ENCODE assay signal across 10 mouse cellular contexts in genomic region chr15:27789325-27789724, GRCm38 (mm10).
DNase-seq lines count a peak whose midpoint lies in the region; ATAC-seq and TF ChIP-seq lines count a peak whose summit lies in the region.
"Had no signal": no experiment of that assay in that cellular context is flagged by ENCODE, and none has a peak within 500 bp of the region (broad histone marks: within the 10 kb centered on the region; RNA-seq: fewer than 3 reads in every experiment).

No protein-coding gene starts in this region.

- TF ChIP-seq POLR2A in kidney, adult 2 months (IDR thresholded peaks at IDR 0.05; ENCODE audit: low read depth, low read length) = no peak

- 60% methylated on average over 3 of the region's 3 CpGs for WGBS in embryonic facial prominence, embryonic 15.5 days
- 85% methylated on average over 3 of the region's 3 CpGs for WGBS in hindbrain, embryonic 11.5 days
- WGBS in neural tube, embryonic 15.5 days = 43% methylated on average over 3 of the region's 3 CpGs
- WGBS in kidney, adult 2 months = 60% methylated on average over 3 of the region's 3 CpGs

- peak overlapping the region; percentile 46; the same call in 1 of the 2 replicates for H3K4me2 ChIP-seq in embryonic facial prominence, embryonic 15.5 days (replicated peaks)
- no peak overlapping the region for H3K4me2 ChIP-seq in hindbrain, embryonic 11.5 days (replicated peaks; ENCODE audit: low read depth, low read length)
- no peak overlapping the region for H3K4me2 ChIP-seq in neural tube, embryonic 15.5 days

- no peak for DNase-seq in layer of hippocampus, adult 2 months (ENCODE audit: low spot score in 2 of 2)
- DNase-seq in layer of hippocampus, postnatal 25 days (ENCODE audit: extremely low spot score in 1 of 2, low spot score in 1 of 2) = no peak
- no peak for DNase-seq in hindbrain, embryonic 11.5 days (ENCODE audit: low spot score)
- no peak for DNase-seq in kidney, adult 2 months
- DNase-seq in thymus, postnatal 25 days = no peak
- DNase-seq: cerebellum, adult 11-12 months; spleen, adult 18-20 months had no signal

- no peak for ATAC-seq in embryonic facial prominence, embryonic 15.5 days (ENCODE audit: insufficient number of reproducible peaks, low FRiP score, low TSS enrichment, low read depth)
- ATAC-seq in hindbrain, embryonic 11.5 days (ENCODE audit: low FRiP score) = no peak
- ATAC-seq in neural tube, embryonic 15.5 days (ENCODE audit: low FRiP score) = no peak

- no peaks in the 10 kb centered on the region for H3K9me3 ChIP-seq in embryonic facial prominence, embryonic 15.5 days (replicated peaks)
- H3K9me3 ChIP-seq in hindbrain, embryonic 11.5 days (ENCODE audit: control insufficient read depth, low read length) = no peaks in the 10 kb centered on the region
- no peaks in the 10 kb centered on the region for H3K9me3 ChIP-seq in neural tube, embryonic 15.5 days (replicated peaks)

- no peak for TF ChIP-seq CTCF in layer of hippocampus, adult 2 months (conservative IDR thresholded peaks at IDR 0.05)
- TF ChIP-seq CTCF in kidney, adult 2 months (conservative IDR thresholded peaks at IDR 0.05; ENCODE audit: insufficient read depth, insufficient read length, low read depth, low read length) = no peak

- peak overlapping the region; percentile 99 for H3K27ac ChIP-seq in layer of hippocampus, adult 2 months
- H3K27ac ChIP-seq in embryonic facial prominence, embryonic 15.5 days (replicated peaks) = peak overlapping the region; percentile 95
- H3K27ac ChIP-seq in hindbrain, embryonic 11.5 days (ENCODE audit: low read depth, low read length) = peak overlapping the region; percentile 79; the same call in 1 of the 2 replicates
- H3K27ac ChIP-seq in neural tube, embryonic 15.5 days (replicated peaks) = peak overlapping the region; percentile 85
- no peak overlapping the region for H3K27ac ChIP-seq in kidney, adult 2 months (ENCODE audit: insufficient read depth, low read depth, low read length)

- peaks cover 84% of the 10 kb centered on the region for H3K4me1 ChIP-seq in embryonic facial prominence, embryonic 15.5 days
- peaks cover 8% of the 10 kb centered on the region for H3K4me1 ChIP-seq in hindbrain, embryonic 11.5 days (replicated peaks; ENCODE audit: control insufficient read depth, insufficient read depth, low read length)
- peaks cover 90% of the 10 kb centered on the region for H3K4me1 ChIP-seq in neural tube, embryonic 15.5 days
- peaks cover 11% of the 10 kb centered on the region for H3K4me1 ChIP-seq in kidney, adult 2 months (ENCODE audit: control insufficient read depth, insufficient read depth, low read length)

- H3K9ac ChIP-seq in embryonic facial prominence, embryonic 15.5 days = no peak overlapping the region
- H3K9ac ChIP-seq in hindbrain, embryonic 11.5 days (ENCODE audit: low read depth, low read length) = no peak overlapping the region
- 0 out of 2 replicates have a peak overlapping the region, but pooled peaks have one; percentile 5 for H3K9ac ChIP-seq in neural tube, embryonic 15.5 days (replicated peaks)

- no peaks in the 10 kb centered on the region for H3K36me3 ChIP-seq in embryonic facial prominence, embryonic 15.5 days
- H3K36me3 ChIP-seq in hindbrain, embryonic 11.5 days (ENCODE audit: control insufficient read depth, insufficient read depth, low read length) = no peaks in the 10 kb centered on the region
- no peaks in the 10 kb centered on the region for H3K36me3 ChIP-seq in neural tube, embryonic 15.5 days
- no peaks in the 10 kb centered on the region for H3K36me3 ChIP-seq in kidney, adult 2 months (ENCODE audit: control insufficient read depth, insufficient read depth, low read length)
- H3K36me3 ChIP-seq: G1E had no signal

- no peaks in the 10 kb centered on the region for H3K27me3 ChIP-seq in embryonic facial prominence, embryonic 15.5 days
- H3K27me3 ChIP-seq in hindbrain, embryonic 11.5 days (ENCODE audit: control insufficient read depth, insufficient read depth, low read length) = no peaks in the 10 kb centered on the region
- no peaks in the 10 kb centered on the region for H3K27me3 ChIP-seq in neural tube, embryonic 15.5 days (replicated peaks)
- no peaks in the 10 kb centered on the region for H3K27me3 ChIP-seq in kidney, adult 2 months (replicated peaks; ENCODE audit: control insufficient read depth, insufficient read depth, low read length)

- H3K4me3 ChIP-seq in layer of hippocampus, adult 2 months = no peak overlapping the region; the same call in 1 of the 2 replicates
- no peak overlapping the region for H3K4me3 ChIP-seq in embryonic facial prominence, embryonic 15.5 days (replicated peaks)
- H3K4me3 ChIP-seq in hindbrain, embryonic 11.5 days (ENCODE audit: low read depth, low read length) = no peak overlapping the region
- no peak overlapping the region for H3K4me3 ChIP-seq in neural tube, embryonic 15.5 days (replicated peaks)
- H3K4me3 ChIP-seq in kidney, adult 2 months (ENCODE audit: insufficient read depth, low read depth, low read length) = no peak overlapping the region
